Mouse (Mus musculus) layer of hippocampus, adult 8-10 months (tissue): Measurements from ENCODE around the gene Wrb. TPM values are rescaled to one million over a fixed set of nuclear protein-coding genes. Genes with fewer than 3 reads are reported as not detected.
A peak's percentile ranks its signal among the peaks of the same experiment; 100 is the strongest.

Source experiments
- DNase-seq, 2 experiments: peaks; one replicate each; pipeline ENCODE4 v3.0.0; 2022; ENCODE audit warnings: low spot score in 2 of 2
- total RNA-seq, 4 experiments: library from RNA; stranded (reverse); gene quantifications; 2 replicates each; pipeline ENCODE4 v1.2.4; 2022

Wrb gene
- total RNA-seq, 4 experiments from 2014 or later: 62.5 to 72.2 (median 68.0) TPM

DNA sequence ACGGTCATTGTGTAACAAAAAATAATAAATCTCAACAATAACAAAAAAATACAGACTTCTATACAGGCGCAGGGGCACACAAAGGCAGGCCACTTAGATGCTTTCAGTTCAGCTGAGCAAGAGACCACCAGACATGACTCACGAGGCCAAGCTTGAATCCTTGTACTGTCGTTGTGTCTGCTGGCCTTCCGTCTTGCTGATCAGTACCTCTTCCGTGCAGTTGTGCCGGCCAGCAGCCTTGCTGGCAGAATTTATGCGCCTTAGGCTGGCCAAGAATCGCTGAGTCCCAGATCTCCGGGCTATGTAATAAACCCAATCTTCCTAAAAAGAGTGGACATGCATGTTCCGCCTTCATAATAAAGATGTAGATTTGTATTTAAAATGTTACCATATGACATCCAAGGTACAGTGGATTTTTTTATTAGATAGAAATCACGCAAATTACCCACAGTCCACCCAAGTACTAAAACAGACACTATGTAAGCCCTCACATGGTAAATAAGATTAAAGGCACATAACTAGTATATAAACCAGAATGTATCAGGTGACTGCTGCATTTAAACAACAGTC, 13.4 kb downstream of the Wrb start:
- DNase-seq: no peak

DNA sequence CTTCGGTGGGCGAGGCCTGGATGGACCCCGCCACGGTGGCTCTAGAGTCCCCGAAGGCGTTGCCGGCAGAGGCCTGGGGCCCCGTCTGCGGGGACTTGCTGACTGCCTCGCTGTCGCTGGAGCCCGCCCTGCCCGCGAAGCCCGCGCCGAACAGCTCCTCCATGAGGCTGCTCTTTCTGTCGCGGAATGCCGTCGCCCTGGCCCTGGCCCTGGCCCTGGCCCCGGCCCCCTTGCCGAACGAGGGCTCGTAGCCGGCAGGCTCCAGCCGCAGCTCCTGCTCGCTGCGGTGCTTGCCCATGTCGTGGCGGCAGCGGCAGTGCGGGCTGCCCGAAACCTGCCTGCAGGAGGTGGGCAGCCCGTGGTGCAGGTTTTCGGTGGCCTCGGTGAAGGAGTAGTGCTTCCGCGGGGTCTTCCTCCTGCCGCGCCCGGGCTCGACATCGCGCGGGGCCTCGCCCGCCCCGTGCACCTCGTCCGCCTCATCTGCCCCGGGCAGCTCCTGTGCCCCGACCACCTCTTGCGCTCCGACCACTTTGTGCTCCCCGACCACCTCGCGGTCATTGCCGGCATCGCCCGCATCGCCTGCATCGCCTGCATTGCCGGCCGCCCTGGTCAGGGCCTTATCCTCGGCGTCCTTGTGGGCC, 14.0 kb downstream of the Wrb start:
- no peak for DNase-seq

DNA sequence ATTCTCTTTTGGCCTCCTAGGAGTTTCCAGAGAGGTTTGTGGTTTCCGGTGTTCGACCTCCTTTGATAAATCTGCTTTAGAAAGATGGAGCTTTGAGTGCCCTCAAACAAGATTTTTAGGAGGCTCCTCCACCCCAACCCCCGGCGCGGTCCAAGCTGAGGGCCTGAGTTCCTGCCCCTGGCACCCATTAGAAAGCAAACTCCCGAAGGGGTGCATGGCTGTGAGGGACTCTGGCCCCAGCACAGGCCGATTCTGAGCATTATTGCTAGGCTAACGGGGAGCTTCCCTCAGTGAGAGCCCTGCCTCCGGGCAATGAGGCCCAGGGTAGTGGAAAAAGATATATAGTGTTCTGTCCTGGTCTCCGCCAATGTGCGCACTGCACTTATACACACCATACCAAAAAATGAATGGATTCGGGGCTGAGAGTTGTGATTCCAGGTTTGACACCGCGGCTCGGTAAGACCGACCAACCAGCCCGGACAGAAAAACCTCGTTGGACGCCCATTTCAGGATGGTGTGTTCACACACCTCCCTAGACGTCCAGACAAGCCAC, 14.7 kb downstream of the Wrb start:
- DNase-seq: no peak

DNA sequence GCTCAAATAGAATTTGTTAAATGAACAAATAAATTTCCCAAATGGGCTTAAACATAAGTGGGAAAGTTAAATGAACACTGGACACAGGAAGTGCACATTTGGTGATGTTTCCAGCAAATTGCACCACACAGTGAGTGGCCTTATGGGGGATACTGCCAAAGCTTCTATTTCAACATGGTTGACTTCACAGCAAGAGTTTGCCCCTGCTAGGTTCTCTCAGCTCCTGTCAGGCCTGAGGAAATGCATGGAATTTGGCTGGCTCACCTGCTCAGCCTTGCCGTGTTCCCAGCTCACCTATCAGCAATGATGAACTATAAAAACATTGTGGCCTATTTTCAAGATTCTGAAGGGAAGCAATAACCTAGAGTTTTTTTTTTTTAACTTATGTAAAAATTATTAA, 15.7 kb downstream of the Wrb start:
- DNase-seq: no peak

DNA sequence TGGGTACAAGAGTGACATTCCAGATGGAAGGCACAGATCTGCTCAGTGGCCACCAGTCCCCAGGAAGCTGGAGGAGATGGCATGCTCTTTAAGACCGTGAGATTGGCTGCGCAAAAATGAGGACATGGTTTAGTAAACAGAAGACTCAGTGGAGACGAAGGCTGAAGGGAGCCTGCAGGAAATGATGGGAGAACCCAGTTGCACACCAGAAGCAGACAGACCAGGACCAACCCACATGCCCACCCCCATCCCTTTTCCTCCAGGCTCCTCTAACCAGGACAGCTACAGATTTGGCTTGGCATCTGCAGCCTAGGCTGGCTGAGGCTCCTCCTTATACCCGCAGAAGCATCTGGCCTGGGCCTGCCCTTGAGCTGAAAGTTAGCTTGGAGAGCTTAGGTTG, 16.1 kb downstream of the Wrb start:
- DNase-seq: no peak

DNA sequence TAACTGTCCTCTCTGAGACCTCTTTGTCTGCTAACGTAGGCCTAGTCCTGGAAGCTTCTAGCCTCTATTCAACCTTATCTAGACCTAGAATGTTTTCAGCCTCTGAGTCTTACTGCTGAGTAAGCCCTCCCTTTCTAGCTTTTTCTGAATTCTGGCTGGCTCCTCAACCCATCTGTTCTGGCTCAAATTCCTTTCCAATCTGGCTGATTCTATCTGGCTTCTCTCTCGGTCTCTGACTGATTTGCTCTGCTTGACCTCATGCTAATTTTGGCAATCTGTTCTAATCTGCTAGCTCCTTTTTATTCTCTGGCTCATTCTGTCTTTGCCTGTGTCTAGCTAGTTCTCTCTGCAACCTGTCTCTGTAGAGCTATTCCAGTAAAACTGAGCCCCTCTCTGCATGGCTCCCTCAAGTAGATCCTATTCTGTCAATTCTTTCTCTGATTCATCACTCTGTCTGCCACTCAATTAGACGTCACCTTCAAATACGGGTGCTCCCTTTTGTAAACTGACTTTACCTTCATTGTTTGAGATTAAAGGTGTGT, 20.6 kb downstream of the Wrb start:
- DNase-seq: no peak

DNA sequence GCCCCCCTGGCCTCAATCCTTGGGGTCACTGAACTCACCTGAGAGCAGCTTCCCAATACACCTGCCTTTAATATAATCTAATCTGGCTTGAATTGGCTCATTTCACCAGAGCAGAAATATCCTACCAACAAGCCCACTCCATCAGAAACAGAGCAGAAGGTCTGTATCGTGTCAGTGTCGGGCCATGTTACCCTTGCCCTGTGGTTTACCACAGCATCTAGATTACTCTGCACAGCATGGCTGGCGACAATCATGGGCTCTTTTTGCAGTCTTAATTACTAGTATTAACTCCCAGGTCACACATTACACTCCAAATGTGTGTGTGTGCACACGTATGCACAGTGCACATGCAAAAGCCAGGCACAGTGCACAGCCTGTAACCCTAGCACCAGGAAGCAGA, 23.6 kb downstream of the Wrb start:
- DNase-seq: no peak

DNA sequence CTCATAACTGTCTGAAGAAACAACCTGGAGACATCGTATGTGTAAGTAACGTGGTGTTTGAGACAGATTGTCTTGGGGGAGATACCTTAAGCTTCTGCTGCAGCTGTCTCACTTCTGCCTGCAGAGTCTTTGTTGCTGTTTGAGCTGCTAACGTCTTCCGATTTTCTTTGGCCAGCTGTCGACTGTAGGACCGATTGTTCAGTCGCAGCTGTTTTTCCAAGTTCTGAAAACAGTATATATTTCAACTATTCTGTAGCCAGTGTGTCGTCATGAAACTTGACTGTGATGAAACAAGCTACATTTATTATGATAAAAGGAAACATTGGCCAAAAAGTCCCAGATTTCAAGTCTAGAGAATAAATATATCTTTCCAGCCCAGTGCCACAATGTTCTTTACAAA, 28.4 kb downstream of the Wrb start:
- DNase-seq: no peak

DNA sequence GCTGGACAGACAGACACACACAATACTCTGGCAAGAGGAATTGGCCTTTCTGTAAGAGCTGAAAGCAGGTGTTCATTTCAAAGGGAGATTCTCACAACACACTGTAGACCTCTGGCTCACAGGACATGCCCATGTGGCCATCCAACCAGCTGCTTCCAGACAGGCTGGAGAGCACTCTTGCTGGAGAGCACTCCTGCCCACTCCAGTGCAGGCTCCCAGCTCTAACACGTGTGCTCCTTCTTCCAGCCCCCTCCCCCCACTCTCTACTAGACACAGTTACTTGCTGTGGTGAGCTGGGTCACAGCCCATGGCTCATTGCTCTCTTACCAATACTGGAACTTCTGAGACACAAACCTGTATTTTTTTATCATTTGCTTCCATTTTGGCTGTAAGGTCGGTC, 30.2 kb downstream of the Wrb start:
- DNase-seq: no peak

DNA sequence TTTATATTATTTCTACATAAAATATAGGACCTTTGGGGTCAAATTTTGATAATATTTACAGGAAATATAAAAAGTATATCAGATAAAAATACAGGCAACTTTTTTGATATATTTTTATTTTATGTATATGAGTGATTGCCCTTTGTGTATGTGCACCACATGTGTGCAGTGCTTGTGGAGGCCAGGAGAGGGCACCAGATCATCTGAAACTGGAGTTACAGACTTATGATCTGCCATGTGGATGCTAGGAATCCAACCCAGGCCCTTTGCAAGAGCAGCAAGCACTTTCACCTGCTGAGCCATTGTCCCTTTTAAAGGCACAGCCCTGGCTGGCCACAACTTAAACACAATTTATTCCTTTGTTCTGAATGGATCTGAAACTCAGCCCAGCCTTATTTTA, 33.9 kb downstream of the Wrb start:
- no peak for DNase-seq

DNA sequence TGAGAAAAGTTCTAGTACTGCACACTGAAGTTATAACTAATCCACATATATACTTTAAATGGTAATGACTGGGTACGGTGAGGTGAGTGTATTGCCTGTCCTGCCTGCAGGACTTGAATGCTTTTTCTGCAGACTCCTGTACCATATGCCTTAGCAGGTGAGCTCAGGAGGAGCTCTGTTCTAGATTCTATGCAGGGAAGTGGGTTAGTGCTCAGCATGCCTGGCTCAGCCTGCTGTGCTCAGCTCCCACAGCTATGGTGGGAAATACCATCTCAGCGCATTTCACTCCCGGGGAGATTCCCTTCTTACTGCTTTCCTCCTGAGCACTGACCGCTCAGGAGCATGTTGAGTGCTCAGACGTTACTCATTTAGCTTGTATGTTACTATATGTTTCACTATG, 42.4 kb downstream of the Wrb start:
- DNase-seq: no peak

DNA sequence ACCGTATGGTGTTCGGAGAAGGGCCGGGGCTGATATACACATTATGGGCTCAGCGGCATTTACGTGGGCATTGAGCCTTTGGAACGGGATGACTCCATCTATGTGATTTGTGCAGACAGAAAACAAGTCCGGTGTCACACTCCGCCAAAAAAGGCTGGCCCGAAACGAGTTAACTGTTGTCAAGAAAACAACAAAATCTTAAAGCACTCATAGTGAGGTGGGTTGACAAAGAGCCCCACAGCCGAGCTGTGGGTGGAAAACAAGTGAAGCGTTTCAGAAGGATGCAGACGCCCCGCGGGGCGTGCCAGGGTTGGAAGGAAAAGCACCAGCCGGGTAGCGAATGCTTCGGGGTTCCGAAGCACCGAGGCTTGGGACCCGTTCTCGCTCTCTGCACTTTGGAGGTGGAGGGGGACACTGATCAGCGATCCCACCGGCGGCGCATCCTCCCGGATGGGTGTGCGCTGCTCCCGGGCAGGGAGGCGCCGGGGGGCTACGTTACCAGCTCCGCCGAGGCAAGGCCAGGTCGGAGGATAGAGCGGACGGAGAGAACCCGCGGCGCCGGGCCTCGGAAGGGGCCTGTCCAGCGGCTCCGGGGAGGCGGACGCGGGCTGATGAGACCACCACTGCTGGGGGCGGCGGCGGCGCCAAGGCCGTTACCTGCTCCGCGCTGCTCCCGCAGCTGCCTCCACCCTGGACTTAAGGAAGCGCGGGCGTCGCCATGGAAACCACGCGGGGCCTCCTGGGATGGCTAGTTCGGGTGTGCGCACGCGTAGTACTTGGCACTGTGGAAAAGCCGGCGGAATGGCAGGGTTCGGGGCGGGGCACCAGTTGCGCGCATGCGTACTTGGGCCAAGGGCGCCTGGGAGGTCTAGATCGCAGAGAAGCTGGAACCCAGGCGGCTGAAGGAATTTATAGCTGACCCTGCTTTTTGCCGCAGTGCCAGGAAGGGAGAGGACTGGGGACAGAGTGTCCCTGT, 46.6 kb downstream of the Wrb start, which contains the start of gene Lca5l:
TSS of gene Lca5l (minus strand) at position 741 of the 976 bp plus-strand sequence.
- DNase-seq: peak; percentile 98 to 99

DNA sequence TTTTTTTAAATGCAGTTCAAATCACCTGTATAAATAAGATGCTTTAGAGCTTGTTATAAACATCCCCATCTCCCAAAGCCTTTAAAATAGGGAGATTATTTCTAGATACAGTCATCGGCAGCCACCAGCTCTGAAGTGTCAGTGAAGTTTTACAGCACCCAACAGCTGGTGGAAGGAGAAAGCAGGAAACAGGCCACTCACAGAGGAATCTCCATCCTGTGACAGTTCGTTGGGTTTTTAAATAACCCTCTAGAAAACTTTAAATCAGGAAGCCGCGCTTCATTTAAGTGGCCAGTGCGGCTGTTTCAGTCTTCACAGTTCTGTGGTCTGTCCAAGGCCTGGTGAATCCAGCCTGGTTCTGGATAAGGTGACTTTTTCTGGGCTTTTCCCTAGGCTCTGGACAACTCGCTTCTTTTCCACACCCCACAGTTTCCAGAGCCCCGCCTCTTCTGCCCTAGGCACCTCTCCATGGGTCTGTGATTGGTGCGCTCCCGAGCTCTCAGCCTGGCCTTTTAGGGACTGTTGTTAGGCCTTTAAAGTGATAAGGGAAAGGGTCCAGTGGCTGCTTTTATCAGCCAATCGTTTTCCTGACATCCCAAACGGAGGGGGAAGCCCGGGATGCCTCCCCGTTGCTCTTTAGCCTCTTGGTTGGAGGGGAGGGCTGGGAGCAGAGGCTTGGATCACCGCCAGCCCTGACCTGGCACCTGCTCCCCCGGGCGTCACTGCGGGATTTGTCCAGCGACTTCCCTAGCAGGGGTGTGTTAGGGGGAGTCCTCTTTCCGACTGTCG, 54.9 kb downstream of the Wrb start, which contains the start of gene Sh3bgr:
TSS of gene Sh3bgr (plus strand) at position 538 of the 789 bp plus-strand sequence.
- no peak for DNase-seq

DNA sequence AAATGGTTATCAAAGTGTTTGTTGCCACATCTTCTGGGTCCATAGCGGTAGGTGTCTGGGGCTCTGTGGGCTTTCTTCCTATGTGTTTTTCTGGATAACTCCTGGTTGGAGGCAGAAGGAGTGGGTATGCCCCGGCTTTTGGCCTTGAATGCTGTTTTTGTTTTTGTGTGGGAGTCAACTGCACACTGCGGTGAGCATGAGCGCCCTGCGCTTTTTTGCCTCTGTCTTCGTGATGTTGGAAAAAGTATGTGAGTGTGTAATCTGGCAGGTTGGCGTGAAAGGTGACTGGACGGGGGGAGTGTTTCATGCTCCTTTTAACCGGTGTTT, 55.5 kb downstream of the Wrb start:
- no peak for DNase-seq

DNA sequence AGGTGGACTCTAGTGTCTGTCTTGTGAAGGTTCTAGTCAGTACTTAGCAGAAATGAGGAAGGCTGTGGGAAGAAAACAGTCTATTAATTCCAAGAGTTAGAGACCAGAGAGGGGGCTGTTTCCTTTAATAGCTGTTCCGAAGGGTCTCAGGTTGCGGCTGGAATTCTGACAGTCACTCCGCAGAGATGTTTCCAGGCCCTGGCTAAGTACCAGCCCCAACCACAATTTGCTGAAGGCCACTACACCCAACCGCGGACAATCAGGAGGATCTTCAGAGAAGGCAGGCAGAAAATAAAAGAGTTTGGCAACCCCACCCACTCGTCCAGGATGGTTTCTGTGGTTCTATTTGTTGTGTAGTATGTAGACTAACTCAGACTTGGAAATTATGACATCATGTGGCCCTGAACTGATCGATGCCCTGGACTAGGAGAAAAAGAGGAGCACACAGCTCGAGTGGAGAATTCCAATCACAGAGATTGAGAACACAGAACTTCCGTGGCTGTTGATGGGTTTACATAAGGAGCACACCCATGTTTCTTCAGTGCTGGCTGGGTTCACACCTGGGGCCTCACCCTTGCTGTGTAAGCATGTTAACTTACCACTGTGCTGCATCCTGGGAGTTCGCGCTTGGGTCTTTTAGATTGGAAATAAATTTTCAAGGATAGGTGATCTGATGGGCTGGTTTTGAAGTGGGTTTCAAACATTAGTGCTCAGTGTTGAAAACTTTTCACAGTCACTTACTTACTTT, 56.5 kb downstream of the Wrb start:
- DNase-seq: no peak

Other genes with a start within 250 kb of the Wrb start
- 10 to 100 TPM; 15.7 to 20.1 (median 19.6) TPM for gene Psmg1, start 154.4 kb upstream of the Wrb start, total RNA-seq
- 100 to 1,000 TPM; 128 to 157 (median 145) TPM for gene Brwd1, start 62.9 kb upstream of the Wrb start, total RNA-seq
- 10 to 100 TPM; 57.8 to 81.9 (median 67.6) TPM for gene Hmgn1, start 17.7 kb upstream of the Wrb start, total RNA-seq
- gene Lca5l, start 46.9 kb downstream of the Wrb start, total RNA-seq: 1 to 10 TPM; 1.8 to 3.0 (median 2.5) TPM
- gene Sh3bgr, start 55.0 kb downstream of the Wrb start, total RNA-seq: 1 to 10 TPM; 1.8 to 2.4 (median 2.2) TPM
- gene B3galt5, start 90.4 kb downstream of the Wrb start, total RNA-seq: 10 to 100 TPM; 55.0 to 58.0 (median 56.9) TPM